Mouse (Mus musculus) testis, adult 2 months (tissue): ENCODE measurements at regions not wholly inside any gene's neighbourhood (a gene's known extent, or its start where the extent isn't known, plus 50 kb on each side); places are given as distances from the start of the nearest gene placed in this dataset.

ENCODE experiments used
- H3K27ac ChIP-seq: fragments of 200-500 bp; 2 replicates; pipeline ENCODE4 v1.5.1; 2012; ENCODE audit warnings: low read depth, low read length; ENCODE audit not compliant: control insufficient read depth, insufficient read depth
- H3K27me3 ChIP-seq: fragments of 200-500 bp; 2 replicates; pipeline ENCODE4 v1.6.1; 2012; ENCODE audit warnings: mild to moderate bottlenecking, low read length, moderate library complexity; ENCODE audit not compliant: control insufficient read depth, insufficient read depth
- H3K36me3 ChIP-seq: fragments of 200-500 bp; 2 replicates; pipeline ENCODE4 v1.6.1; 2012; ENCODE audit warnings: mild to moderate bottlenecking, low read length; ENCODE audit not compliant: control insufficient read depth, insufficient read depth
- H3K4me1 ChIP-seq: fragments of 200-500 bp; 2 replicates; pipeline ENCODE4 v1.6.1; 2012; ENCODE audit warnings: low read length; ENCODE audit not compliant: control insufficient read depth, insufficient read depth
- H3K4me3 ChIP-seq: fragments of 200-500 bp; 2 replicates; pipeline ENCODE4 v1.5.1; 2012; ENCODE audit warnings: low read depth, mild to moderate bottlenecking, low read length, moderate library complexity, mixed read lengths; ENCODE audit not compliant: control insufficient read depth
- CTCF ChIP-seq: fragments of 200-500 bp; IDR thresholded peaks from 2 replicates; pipeline ENCODE4 v1.5.1; 2012; ENCODE audit warnings: low read depth, mild to moderate bottlenecking, inconsistent platforms, low read length, moderate library complexity; ENCODE audit not compliant: control insufficient read depth, insufficient read depth, insufficient replicate concordance
- POLR2A ChIP-seq: fragments of 200-500 bp; IDR thresholded peaks from 2 replicates; pipeline ENCODE4 v1.6.1; 2012; ENCODE audit warnings: low read depth, mild to moderate bottlenecking, inconsistent platforms, low read length, moderate library complexity; ENCODE audit not compliant: control insufficient read depth

DNA sequence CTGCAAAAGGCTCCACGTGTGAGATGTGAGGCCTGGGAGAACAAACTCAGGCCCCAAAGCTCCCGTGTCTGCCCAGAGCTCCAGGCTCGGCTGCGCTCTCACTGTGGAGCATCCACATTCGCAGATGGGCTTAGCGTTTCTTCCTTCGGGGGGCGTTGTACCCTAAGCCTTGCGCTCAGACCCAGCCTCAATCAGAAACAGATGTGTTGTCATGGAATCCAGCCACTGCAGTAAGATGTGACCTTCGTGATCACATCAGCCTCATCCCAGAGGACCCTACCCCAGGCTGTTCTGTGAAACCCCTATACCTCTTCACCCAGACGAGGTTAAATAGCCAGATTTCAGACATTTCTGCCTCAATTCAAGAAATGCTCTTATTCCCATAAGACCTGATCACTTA, 260.1 kb downstream of the Cxcl12 start:
- Histone ChIP-seq H3K4me1 (no peaks in the 10 kb centered on the region), H3K36me3 (no peaks in the 10 kb centered on the region), H3K4me3 (no peak overlapping the region), H3K27ac (no peak overlapping the region), H3K27me3 (no peaks in the 10 kb centered on the region)
- no peak for TF ChIP-seq CTCF
- no peak for TF ChIP-seq POLR2A

DNA sequence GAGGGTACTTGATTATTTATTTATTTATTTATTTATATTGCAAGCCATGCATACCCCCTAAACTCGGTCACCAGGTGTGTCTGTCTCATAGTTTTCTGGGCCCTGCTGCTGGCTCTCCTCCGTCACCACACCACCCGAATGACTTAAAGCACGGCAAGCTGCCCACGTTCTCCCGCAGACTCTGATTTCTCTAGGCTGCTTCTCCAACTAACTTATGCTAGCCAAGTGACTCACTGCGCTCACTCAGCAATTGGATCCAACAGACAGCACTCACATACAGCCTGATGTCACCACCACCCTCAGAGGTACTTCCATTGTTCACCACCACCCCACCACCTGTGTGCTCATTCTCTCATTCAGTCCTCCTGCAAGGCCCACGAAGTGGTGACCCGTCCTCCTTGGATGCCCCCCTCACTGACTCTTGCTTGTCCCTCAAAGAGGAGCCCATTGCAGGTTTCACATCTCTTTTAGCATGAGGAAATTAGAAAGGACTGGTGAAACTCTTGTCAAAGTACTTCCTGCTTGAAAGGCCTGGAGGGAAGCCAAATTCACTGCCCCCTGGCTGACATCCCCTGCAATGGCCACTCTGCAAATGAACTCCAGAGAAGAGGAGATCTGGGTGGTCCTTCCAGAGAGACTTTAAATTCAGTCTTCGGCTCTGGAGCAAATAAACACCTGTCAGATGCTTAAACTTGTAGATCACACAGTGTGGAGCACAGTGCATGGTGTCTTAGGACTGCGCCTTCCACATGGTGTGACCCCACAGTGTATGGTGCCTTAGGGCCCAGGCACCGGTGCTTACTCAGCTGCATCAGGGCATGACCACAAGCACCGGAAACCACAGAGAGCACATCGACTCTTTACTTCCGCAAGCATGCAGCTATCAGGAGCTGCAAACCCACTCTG, 262.8 kb downstream of the Cxcl12 start:
- H3K27me3 ChIP-seq, result no peaks in the 10 kb centered on the region
- H3K4me1 ChIP-seq, result no peaks in the 10 kb centered on the region
- TF ChIP-seq POLR2A, result no peak
- no peak for TF ChIP-seq CTCF
- H3K36me3 ChIP-seq, result no peaks in the 10 kb centered on the region
- no peak overlapping the region for H3K4me3 ChIP-seq
- H3K27ac ChIP-seq, result no peak overlapping the region

DNA sequence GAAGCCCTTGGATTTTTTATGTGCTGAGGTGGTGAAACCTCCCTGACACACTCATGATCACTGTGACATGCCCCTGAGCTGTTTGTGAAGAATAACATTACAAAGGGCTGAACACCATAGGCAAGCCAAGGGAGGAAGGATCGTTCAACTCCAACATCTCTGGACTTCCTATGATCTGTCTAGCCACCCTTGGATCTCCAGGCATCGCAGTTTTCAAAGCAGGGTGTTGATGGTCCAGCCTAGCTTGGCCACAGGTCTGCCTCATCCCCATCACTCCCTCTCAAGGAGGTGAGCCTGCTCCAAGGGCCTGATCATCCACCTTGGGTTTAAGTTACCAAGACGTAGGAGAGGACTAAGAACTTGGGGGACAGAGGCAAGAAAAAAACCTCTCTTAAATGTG, 268.5 kb downstream of the Cxcl12 start:
- TF ChIP-seq POLR2A, result no peak
- TF ChIP-seq CTCF, result no peak
- Histone ChIP-seq H3K27me3 (no peaks in the 10 kb centered on the region), H3K27ac (no peak overlapping the region), H3K36me3 (no peaks in the 10 kb centered on the region), H3K4me1 (no peaks in the 10 kb centered on the region), H3K4me3 (no peak overlapping the region)

DNA sequence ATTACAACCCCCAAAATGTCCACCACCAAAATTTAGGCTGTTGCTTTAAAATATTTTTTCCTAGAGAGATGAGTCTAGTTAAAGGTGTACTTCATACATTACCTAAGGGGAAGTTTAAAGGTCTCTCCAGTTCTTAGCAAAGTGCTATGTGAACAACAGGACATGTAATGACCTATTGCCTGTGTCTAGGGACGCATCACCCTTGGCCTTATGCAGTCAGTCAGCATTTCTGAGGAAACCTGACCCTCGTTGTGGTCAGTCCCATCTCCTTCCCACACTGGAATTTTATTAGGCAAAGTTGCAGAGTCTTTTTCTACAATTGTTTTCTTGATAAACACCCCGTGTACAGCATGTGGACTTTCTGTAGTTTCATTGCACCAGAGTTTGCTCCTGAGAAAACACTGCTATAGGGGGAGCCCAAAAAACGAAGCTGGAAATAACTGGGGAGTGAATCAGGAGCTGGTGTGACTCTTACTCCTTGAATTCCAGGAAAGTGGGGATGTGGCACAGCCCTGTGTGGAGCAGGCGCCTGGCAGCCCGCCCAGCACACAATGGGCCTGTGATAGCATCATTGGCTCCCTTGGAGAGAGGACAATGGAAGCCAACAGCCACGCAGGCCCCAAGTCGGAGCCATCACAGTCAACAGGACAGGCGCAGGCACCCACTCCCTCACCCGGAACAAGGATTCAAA, 269.2 kb downstream of the Cxcl12 start:
- no peaks in the 10 kb centered on the region for H3K27me3 ChIP-seq
- H3K4me3 ChIP-seq, result no peak overlapping the region
- H3K27ac ChIP-seq, result no peak overlapping the region
- no peaks in the 10 kb centered on the region for H3K4me1 ChIP-seq
- no peaks in the 10 kb centered on the region for H3K36me3 ChIP-seq
- TF ChIP-seq CTCF, result no peak
- TF ChIP-seq POLR2A, result no peak

DNA sequence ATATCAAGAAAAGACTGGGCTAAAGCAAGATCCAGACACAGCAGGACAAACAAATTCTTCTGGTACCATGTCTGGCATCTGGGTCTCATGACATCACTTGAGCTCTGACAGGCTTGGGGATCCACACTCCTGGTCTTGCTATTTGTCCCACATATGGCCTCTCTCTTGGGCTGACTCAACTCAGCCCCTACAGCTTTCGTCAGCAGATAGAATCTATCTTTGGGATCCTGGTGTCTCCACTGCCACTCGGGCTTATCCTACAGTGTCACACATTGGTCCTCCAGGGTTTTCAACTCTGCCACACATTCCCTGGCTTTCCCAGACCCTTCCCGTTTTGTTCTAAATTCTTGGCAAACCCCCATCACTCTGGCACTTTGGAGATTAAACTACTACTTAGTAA, 280.3 kb downstream of the Cxcl12 start:
- no peak overlapping the region for H3K27ac ChIP-seq
- TF ChIP-seq CTCF, result no peak
- no peak for TF ChIP-seq POLR2A
- H3K36me3 ChIP-seq, result no peaks in the 10 kb centered on the region
- no peak overlapping the region for H3K4me3 ChIP-seq
- H3K4me1 ChIP-seq, result no peaks in the 10 kb centered on the region
- H3K27me3 ChIP-seq, result no peaks in the 10 kb centered on the region

DNA sequence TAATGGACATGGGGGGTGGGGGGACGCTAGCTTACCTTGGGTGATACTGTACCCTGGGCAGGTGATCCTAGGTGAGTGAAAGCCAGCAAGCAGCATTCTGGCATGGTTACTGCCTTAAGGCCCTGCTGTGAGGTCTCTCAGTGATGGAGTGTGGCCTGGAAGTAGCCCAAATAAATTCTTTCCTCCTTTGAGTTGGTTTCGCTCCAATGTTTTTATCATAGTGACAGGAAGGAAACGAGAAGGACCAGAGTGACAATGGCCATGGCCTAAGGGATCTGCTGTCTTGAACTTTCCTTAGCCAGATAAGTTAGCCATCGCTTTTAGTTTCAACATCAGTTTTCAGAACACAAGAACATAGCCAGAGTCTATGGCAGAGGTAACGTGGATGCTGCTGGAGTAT, 282.7 kb downstream of the Cxcl12 start:
- TF ChIP-seq CTCF (no peak), POLR2A (no peak)
- Histone ChIP-seq H3K27ac (no peak overlapping the region), H3K4me3 (no peak overlapping the region), H3K27me3 (no peaks in the 10 kb centered on the region), H3K36me3 (no peaks in the 10 kb centered on the region), H3K4me1 (no peaks in the 10 kb centered on the region)

DNA sequence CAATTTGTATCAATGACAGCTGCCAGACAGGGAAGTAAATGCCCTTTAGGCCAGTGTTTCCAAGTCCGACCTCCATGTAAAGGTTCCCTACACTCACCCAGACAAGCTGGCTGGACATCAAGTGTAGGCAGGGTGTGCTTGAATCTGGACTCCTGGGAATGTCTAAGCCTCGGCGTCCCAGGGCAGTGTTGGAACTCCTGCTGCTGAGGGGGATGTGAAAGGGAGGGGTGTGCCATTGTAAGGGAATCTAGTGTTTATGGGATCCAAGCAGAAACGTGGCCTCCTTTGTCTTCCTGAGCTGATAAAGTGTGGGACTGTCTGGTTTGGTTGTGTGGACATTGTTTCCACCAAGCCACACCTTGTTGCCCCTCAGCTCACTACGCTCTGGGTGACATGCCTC, 291.9 kb downstream of the Cxcl12 start:
- H3K27me3 ChIP-seq, result no peaks in the 10 kb centered on the region
- H3K27ac ChIP-seq, result no peak overlapping the region
- H3K4me3 ChIP-seq, result no peak overlapping the region
- H3K36me3 ChIP-seq, result no peaks in the 10 kb centered on the region
- no peak for TF ChIP-seq CTCF
- no peak for TF ChIP-seq POLR2A
- H3K4me1 ChIP-seq, result no peaks in the 10 kb centered on the region
